Mouse (Mus musculus) C2C12 (cell line): ENCODE results near the gene Rplp1.

Experiments used
- CTCF ChIP-seq: IDR thresholded peaks from one replicate; pipeline ENCODE4 v1.5.1; 2011; ENCODE audit not compliant: control insufficient read depth, insufficient read depth, insufficient read length
- USF1 ChIP-seq: IDR thresholded peaks from one replicate; pipeline ENCODE4 v1.6.1; 2011; ENCODE audit warnings: low read depth, mild to moderate bottlenecking, control low read depth, moderate library complexity

DNA sequence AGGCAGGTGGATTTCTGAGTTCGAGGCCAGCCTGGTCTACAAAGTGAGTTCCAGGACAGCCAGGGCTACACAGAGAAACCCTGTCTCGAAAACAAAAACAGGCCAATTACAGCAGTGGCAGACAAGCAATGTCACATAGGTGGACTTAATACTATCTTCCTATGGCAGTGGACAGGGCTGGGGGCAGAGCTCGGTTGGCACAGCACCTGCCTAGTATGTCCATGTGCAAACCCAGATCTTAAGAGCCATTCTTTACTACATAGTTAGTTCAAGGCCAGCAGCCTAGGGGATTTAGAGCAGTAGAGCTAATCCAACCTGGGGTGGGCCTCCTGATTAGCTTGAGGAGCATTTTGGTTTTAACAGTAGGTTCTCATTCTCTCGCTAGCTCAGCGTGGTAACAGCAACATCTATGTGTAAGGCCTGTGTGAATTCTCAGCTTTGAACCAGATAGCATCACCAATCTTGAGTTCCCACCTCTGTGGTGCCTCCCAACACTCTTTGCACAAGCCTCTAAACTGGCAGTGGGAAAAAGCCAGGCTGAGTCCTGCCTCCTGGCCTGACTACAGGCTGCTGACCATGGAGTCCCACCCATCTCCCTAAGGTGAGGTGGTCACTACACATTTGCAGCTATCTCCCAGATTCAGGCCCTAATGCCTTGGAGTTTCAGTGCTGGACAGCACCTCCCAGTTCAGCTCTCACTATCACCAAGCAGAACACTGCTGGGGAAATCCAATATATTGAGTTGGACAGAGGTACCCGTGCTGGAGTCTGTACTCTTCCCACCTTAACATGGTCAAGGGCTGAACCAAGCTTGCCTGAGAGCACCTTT, 2.8 kb downstream of the Rplp1 start:
- TF ChIP-seq CTCF (no peak), USF1 (no peak)
